Mouse (Mus musculus): Measurements from ENCODE around the gene Dek. TPM values are rescaled to one million over a fixed set of nuclear protein-coding genes. Genes with fewer than 3 reads are reported as not detected.

Dek gene
- polyA plus RNA-seq, 1 experiment: 157 TPM

DNA sequence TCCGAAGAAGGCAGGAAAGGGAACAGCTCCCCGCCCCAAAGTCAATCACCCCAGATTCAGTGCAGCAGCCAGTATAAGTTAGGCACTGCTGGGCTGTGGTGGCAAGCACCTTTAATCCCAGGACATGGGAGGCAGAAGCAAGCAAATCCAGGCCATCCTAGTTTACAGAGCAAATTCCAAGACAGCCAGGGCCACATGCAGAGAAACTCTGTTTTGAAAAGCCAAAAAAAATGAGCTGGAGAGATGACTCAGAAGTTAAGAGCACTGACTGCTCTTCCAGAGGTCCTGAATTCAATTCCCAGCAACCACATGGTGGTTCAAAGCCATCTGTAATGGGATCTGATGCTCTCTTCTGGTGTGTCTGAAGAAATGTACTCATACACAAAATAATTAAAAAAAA, 12.2 kb downstream of the Dek start:
- Histone ChIP-seq H3K27ac (ENCODE audit: insufficient read depth, low read length) (peak overlapping the region; percentile 45), H3K4me3 (ENCODE audit: insufficient read depth, low read length) (no peak overlapping the region), H3K4me1 (ENCODE audit: control insufficient read depth, insufficient read depth, low read length) (peaks cover 2% of the 10 kb centered on the region)
- no peak for TF ChIP-seq POLR2A (IDR thresholded peaks at IDR 0.05; ENCODE audit: low read depth, low read length)

DNA sequence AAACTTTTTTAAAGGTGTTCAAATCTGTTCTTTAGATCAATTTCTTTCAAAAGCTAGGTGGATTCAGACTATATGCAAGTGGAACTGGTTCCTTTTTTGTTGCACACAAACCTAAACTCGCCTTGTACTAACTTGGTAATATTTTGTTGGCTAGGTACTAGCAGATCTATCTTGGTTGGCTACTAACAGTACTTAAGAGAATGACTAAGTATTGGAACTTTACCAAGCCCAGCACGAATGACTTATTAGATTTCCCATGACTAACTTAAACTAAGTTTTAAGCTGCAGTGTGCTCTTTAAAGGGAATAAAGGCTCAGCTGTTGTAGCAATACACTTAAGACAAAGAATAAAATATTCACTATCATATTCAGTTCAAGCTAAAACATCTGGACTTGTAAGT, 16.7 kb downstream of the Dek start:
- peak overlapping the region; percentile 57; the same call in 1 of the 2 replicates for H3K27ac ChIP-seq (ENCODE audit: insufficient read depth, low read length)
- peaks cover 2% of the 10 kb centered on the region; the same call in 1 of the 2 replicates for H3K4me1 ChIP-seq (ENCODE audit: control insufficient read depth, insufficient read depth, low read length)
- no peak overlapping the region for H3K4me3 ChIP-seq (ENCODE audit: insufficient read depth, low read length)
- TF ChIP-seq POLR2A (IDR thresholded peaks at IDR 0.05; ENCODE audit: low read depth, low read length): no peak
- TF ChIP-seq CTCF (IDR thresholded peaks at IDR 0.05; ENCODE audit: borderline replicate concordance, insufficient read depth, low read length): no peak

DNA sequence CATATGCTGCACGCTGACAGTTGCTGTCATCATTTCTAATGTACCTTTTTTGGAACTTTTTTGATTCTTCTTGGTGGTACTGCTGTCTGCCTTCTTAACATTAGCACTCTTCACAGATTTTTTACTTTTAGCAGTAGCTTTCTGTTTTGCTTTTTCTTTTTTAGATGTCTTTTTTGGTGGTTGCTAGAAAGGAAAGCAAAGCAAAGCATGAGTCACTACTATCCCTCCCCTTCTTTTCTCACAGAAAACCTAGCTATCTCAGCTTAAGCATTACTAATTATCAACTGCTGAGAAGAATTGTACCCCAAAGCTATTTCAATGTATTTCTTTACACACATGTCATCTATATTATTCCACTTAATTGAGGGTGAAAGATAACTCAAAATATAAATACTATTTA, 17.6 kb downstream of the Dek start:
- TF ChIP-seq POLR2A (IDR thresholded peaks at IDR 0.05; ENCODE audit: low read depth, low read length) (no peak), CTCF (IDR thresholded peaks at IDR 0.05; ENCODE audit: borderline replicate concordance, insufficient read depth, low read length) (no peak)
- no peaks in the 10 kb centered on the region for H3K4me1 ChIP-seq (ENCODE audit: control insufficient read depth, insufficient read depth, low read length)
- no peak overlapping the region for H3K4me3 ChIP-seq (ENCODE audit: insufficient read depth, low read length)
- no peak overlapping the region for H3K27ac ChIP-seq (ENCODE audit: insufficient read depth, low read length)

DNA sequence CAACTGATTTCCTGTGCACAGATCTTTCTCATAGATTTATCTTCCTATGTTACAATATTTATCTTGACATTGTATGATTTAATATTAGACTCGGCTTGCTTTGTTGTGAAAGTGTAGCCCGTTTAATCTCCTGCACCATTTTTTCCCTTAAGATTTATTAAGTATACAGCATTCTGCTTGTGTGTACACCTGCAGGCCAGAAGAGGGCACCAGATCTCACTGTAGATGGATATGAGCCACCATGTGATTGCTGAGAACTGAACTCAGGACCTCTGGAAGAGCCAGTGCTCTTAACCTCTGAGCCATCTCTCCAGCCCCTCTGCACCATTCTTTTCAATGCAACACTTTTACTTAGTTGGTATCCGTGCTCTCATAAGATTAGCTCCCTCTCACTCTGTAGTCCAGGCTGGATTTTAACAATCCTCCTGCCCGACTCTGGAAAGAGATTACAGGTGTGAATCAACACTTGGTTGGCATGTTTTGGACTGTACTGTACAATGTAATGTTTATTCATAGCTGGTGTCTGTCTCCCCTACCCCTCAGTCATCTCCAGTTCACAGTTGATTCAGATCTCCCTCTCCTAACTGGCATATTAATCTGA, 25.0 kb downstream of the Dek start:
- Histone ChIP-seq H3K4me3 (ENCODE audit: insufficient read depth, low read length) (no peak overlapping the region), H3K4me1 (ENCODE audit: control insufficient read depth, insufficient read depth, low read length) (no peaks in the 10 kb centered on the region), H3K27ac (ENCODE audit: insufficient read depth, low read length) (no peak overlapping the region)
- no peak for TF ChIP-seq POLR2A (IDR thresholded peaks at IDR 0.05; ENCODE audit: low read depth, low read length)
- no peak for TF ChIP-seq CTCF (IDR thresholded peaks at IDR 0.05; ENCODE audit: borderline replicate concordance, insufficient read depth, low read length)

DNA sequence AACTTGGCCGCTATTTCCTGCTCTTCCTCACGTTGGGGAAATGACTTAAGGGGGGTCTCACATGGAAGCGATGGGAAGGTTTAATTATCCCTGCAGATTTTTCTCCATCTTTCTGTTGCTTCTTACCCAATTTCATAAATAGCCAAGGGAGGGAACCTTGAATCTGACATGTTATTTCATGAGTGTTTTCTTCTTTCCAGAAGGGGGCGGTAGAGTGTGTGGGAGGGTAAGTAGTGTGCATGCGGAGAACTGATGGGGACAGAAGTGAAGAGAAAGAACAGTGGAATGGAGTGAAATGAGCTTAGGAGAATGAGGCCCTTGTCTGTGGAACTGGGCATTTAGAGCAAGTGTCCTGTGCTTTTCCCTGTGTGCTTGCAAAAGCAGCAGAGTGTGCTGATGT, 27.2 kb downstream of the Dek start:
- no peak for TF ChIP-seq POLR2A (IDR thresholded peaks at IDR 0.05; ENCODE audit: low read depth, low read length)
- TF ChIP-seq CTCF (IDR thresholded peaks at IDR 0.05; ENCODE audit: borderline replicate concordance, insufficient read depth, low read length): no peak
- H3K4me1 ChIP-seq (ENCODE audit: control insufficient read depth, insufficient read depth, low read length): no peaks in the 10 kb centered on the region

DNA sequence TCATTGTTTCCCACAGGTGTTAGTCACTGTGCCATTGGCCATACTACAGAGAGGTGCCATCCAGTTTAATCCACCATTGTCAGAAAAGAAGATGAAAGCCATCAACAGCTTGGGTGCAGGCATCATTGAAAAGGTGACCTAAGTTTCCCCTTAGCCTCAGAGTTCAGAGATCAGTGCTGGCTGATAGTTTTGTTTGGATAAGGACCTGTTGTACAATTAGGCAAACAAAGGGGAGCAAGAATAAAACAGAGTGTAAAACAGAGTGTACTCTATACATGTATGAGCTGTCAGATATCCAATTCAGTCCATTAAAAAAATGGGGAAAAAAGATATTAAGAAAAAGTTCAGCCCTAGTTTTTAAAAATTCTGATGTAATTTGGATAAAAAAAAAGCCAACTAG, 28.6 kb downstream of the Dek start:
- Histone ChIP-seq H3K4me3 (ENCODE audit: insufficient read depth, low read length) (no peak overlapping the region), H3K27ac (ENCODE audit: insufficient read depth, low read length) (no peak overlapping the region), H3K4me1 (ENCODE audit: control insufficient read depth, insufficient read depth, low read length) (no peaks in the 10 kb centered on the region)
- no peak for TF ChIP-seq POLR2A (IDR thresholded peaks at IDR 0.05; ENCODE audit: low read depth, low read length)
- no peak for TF ChIP-seq CTCF (IDR thresholded peaks at IDR 0.05; ENCODE audit: borderline replicate concordance, insufficient read depth, low read length)

More for the DNA sequence above, 27.2 kb downstream of the Dek start:
- no peak overlapping the region for H3K27ac ChIP-seq (ENCODE audit: insufficient read depth, low read length)
- no peak overlapping the region for H3K4me3 ChIP-seq (ENCODE audit: insufficient read depth, low read length)

DNA sequence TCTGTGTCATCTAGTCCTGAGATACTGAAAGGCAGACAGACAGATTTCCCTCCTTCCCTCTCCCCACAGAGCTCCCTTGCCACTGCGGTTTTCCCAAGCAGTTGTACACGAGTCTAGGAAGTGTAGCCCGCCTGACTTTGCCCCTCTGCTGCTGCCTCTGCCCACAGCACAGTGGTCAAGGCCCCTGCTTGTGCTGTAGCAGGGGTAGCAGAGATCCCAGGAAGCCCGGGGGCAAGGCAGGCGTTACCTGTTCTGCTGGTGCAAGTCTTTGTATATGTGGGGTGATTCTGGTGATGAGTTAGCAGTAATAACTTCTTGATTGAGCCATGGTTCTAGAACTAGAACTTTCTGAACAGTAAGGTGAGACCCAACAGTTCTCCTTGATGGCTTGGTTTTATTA, 29.8 kb downstream of the Dek start:
- no peak overlapping the region for H3K27ac ChIP-seq (ENCODE audit: insufficient read depth, low read length)
- H3K4me3 ChIP-seq (ENCODE audit: insufficient read depth, low read length): no peak overlapping the region
- TF ChIP-seq CTCF (IDR thresholded peaks at IDR 0.05; ENCODE audit: borderline replicate concordance, insufficient read depth, low read length) (no peak), POLR2A (IDR thresholded peaks at IDR 0.05; ENCODE audit: low read depth, low read length) (no peak)
- H3K4me1 ChIP-seq (ENCODE audit: control insufficient read depth, insufficient read depth, low read length): no peaks in the 10 kb centered on the region

DNA sequence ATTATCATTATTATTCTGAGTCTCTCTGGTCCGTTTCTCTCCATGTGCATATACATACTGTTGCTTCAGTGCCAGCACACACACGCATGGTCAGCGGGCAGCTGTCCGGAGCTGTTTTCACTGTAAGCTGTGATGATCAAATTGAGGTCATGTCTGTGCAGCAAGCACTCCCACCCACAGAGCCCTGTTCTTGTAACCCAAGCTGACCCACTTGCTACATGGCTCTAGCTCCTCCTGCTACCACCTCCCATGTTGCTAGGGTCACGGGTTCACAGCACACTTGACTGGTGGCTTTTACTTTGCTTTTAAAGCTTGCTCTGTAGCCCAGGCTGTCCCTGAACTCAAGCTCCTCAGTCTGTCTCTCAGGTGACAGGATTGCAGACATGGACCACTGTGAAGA, 33.5 kb downstream of the Dek start:
- Histone ChIP-seq H3K27ac (ENCODE audit: insufficient read depth, low read length) (no peak overlapping the region), H3K4me1 (ENCODE audit: control insufficient read depth, insufficient read depth, low read length) (no peaks in the 10 kb centered on the region), H3K4me3 (ENCODE audit: insufficient read depth, low read length) (no peak overlapping the region)
- TF ChIP-seq POLR2A (IDR thresholded peaks at IDR 0.05; ENCODE audit: low read depth, low read length) (no peak), CTCF (IDR thresholded peaks at IDR 0.05; ENCODE audit: borderline replicate concordance, insufficient read depth, low read length) (no peak)

DNA sequence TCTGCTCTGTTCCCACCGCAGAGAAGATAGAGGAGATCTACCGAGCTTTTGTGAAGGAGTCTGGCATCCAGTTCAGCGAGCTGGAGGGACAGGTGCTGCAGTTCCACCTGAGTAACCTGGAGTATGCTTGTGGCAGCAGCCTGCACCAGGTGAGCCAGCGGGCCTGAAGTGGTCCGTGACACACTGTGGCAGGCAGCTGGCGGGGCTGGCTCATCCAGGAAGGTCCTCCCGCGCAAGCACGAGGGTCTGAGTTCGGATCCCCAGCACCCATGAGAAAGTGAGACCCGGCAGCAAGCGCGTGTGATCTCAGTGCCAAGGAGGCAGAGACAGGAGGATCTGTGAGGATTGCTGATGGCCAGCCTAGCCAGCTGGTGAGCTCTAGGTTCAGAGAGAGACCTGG, 34.1 kb downstream of the Dek start:
- TF ChIP-seq CTCF (IDR thresholded peaks at IDR 0.05; ENCODE audit: borderline replicate concordance, insufficient read depth, low read length): no peak
- TF ChIP-seq POLR2A (IDR thresholded peaks at IDR 0.05; ENCODE audit: low read depth, low read length): no peak
- H3K4me3 ChIP-seq (ENCODE audit: insufficient read depth, low read length): no peak overlapping the region
- no peaks in the 10 kb centered on the region for H3K4me1 ChIP-seq (ENCODE audit: control insufficient read depth, insufficient read depth, low read length)
- H3K27ac ChIP-seq (ENCODE audit: insufficient read depth, low read length): no peak overlapping the region

DNA sequence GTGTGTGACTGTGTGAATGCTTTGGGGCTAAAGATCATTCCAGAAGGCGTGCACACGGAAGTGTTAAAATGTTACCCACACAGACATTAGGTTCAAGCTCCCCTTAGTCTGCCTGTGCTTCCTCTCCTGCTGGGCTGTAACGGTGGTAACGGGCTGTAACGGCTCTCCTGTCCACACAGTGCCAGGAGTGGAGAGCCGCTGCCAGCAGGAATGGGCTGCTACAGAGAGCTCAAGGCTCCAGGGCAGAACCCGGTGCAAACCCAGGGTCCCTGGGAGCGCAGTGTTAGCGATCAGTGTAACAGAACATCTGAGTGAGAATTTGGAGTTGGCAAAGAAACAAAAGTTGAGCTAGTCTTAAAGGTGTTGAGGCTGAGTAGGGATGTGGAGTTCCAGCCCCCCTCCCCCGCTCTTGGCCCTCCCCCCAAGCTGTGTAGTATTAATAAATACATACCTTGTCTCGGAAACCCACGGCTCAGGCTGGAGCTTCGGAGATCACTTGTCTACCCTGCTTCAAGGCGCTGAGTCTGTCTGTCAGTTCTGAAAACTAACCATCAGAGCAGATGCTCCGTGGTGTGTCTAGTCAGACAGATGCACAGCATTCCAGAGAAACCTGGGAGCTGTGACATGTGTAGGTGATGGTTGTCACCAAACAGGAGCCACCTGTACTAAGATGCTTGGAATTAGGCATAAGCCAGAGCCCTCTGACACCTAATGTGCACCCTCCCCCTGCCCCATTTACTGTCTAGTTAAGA, 35.5 kb downstream of the Dek start:
- Histone ChIP-seq H3K4me3 (ENCODE audit: insufficient read depth, low read length) (no peak overlapping the region), H3K4me1 (ENCODE audit: control insufficient read depth, insufficient read depth, low read length) (no peaks in the 10 kb centered on the region), H3K27ac (ENCODE audit: insufficient read depth, low read length) (no peak overlapping the region)
- TF ChIP-seq POLR2A (IDR thresholded peaks at IDR 0.05; ENCODE audit: low read depth, low read length) (no peak), CTCF (IDR thresholded peaks at IDR 0.05; ENCODE audit: borderline replicate concordance, insufficient read depth, low read length) (no peak)
